Mouse (Mus musculus): ENCODE results near the gene Synpo2.

The Synpo2 gene

GRCm38 (mm10) chr3:123204658-123205057 lies 31.3 kb downstream of the Synpo2 start:
- peak; percentile 19 for DNase-seq

GRCm38 (mm10) chr3:123201798-123202197 lies 34.2 kb downstream of the Synpo2 start:
- no peak for DNase-seq

- DNase-seq, result no peak
Measured at GRCm38 (mm10) chr3:123193740-123194139, 42.2 kb downstream of the Synpo2 start.

GRCm38 (mm10) chr3:123191602-123192001 lies 44.3 kb downstream of the Synpo2 start:
- no peak for DNase-seq

- DNase-seq, result no peak
Measured at GRCm38 (mm10) chr3:123190329-123190728, 45.6 kb downstream of the Synpo2 start.

- no peak for DNase-seq
Measured at GRCm38 (mm10) chr3:123189826-123190225, 46.1 kb downstream of the Synpo2 start.

- no peak for DNase-seq
Measured at GRCm38 (mm10) chr3:123188616-123189230, 47.2 kb downstream of the Synpo2 start.

- no peak for DNase-seq
Measured at GRCm38 (mm10) chr3:123187370-123188124, 48.4 kb downstream of the Synpo2 start.

GRCm38 (mm10) chr3:123185238-123185925 lies 50.6 kb downstream of the Synpo2 start:
- DNase-seq, result no peak

- DNase-seq, result no peak
Measured at GRCm38 (mm10) chr3:123184281-123184680, 51.7 kb downstream of the Synpo2 start.

- no peak for DNase-seq
Measured at GRCm38 (mm10) chr3:123179508-123179907, 56.4 kb downstream of the Synpo2 start.

- DNase-seq, result no peak
Measured at GRCm38 (mm10) chr3:123179041-123179440, 56.9 kb downstream of the Synpo2 start.

- no peak for DNase-seq
Measured at GRCm38 (mm10) chr3:123178420-123178819, 57.5 kb downstream of the Synpo2 start.

GRCm38 (mm10) chr3:123176366-123177334 lies 59.3 kb downstream of the Synpo2 start:
- DNase-seq, result no peak

GRCm38 (mm10) chr3:123175142-123175541 lies 60.8 kb downstream of the Synpo2 start:
- no peak for DNase-seq

- DNase-seq, result no peak
Measured at GRCm38 (mm10) chr3:123174379-123174697, 61.6 kb downstream of the Synpo2 start.

GRCm38 (mm10) chr3:123173553-123174378 lies 62.2 kb downstream of the Synpo2 start:
- no peak for DNase-seq

GRCm38 (mm10) chr3:123172151-123172550 lies 63.8 kb downstream of the Synpo2 start:
- DNase-seq, result no peak

GRCm38 (mm10) chr3:123169398-123169797 lies 66.6 kb downstream of the Synpo2 start:
- DNase-seq, result no peak

- peak; percentile 75 for DNase-seq
Measured at GRCm38 (mm10) chr3:123168815-123169214, 67.1 kb downstream of the Synpo2 start.

- DNase-seq, result no peak
Measured at GRCm38 (mm10) chr3:123166450-123166849, 69.5 kb downstream of the Synpo2 start.

GRCm38 (mm10) chr3:123164183-123164582 lies 71.8 kb downstream of the Synpo2 start:
- no peak for DNase-seq

All from lung, postnatal 10 days (tissue).